Mouse (Mus musculus): ENCODE results near the gene Zc3h12b. TPM values are rescaled to one million over a fixed set of nuclear protein-coding genes. Genes with fewer than 3 reads are reported as not detected.
"Not testable (repeated sequence)": the region's sequence is repeated elsewhere in the genome, so short reads cannot be mapped to it uniquely, and the experiment has no call there.

Zc3h12b gene
- total and polyA plus RNA-seq, 2 experiments from 2014 or later = 0.53 to 0.63 TPM

DNA sequence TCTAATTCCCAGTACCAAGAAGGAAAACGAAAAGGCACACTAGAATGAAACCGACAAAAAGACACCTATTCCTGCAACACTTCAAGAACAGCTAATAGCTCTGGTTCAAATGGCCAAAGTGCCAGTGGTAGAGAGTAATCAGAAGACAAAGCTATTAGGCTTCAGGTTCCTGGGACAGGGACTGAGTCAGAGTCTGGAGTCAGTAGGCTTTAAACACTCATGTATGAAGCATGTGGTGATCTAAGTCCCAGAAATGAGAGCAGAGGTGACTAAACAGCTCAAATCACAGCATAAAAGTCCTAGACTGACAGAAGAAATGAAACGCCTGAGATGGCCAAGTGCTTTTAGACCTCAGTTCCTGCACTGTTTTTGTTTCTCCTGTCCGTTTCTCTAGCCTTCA is 236.7 kb downstream of the Zc3h12b start:
- H3K4me2 ChIP-seq (ENCODE audit: low read depth, low read length) = no peak overlapping the region
- DNase-seq (ENCODE audit: low spot score) (no peak), ATAC-seq (ENCODE audit: insufficient read depth, low read depth) (no peak)
- no peak overlapping the region for H3K4me3 ChIP-seq (ENCODE audit: low read depth, low read length)
- no peak overlapping the region for H3K27ac ChIP-seq (ENCODE audit: low read depth)
- H3K4me1 ChIP-seq (ENCODE audit: control insufficient read depth, insufficient read depth) = no peaks in the 10 kb centered on the region
- no peaks in the 10 kb centered on the region for H3K27me3 ChIP-seq (ENCODE audit: control insufficient read depth, insufficient read depth, low read length)
- H3K9me3 ChIP-seq (replicated peaks; ENCODE audit: control insufficient read depth, low read length) = no peaks in the 10 kb centered on the region
- no peak overlapping the region for H3K9ac ChIP-seq (replicated peaks; ENCODE audit: low read depth, low read length)
- TF ChIP-seq EP300 (IDR thresholded peaks at IDR 0.05; ENCODE audit: low read depth) (no peak), CTCF (IDR thresholded peaks at IDR 0.05; ENCODE audit: low read depth) (no peak)
- WGBS = 81% methylated on average over 4 of the region's 4 CpGs
- peaks cover 27% of the 10 kb centered on the region; the same call in 1 of the 2 replicates for H3K36me3 ChIP-seq (replicated peaks; ENCODE audit: control insufficient read depth, insufficient read depth, low read length)

DNA sequence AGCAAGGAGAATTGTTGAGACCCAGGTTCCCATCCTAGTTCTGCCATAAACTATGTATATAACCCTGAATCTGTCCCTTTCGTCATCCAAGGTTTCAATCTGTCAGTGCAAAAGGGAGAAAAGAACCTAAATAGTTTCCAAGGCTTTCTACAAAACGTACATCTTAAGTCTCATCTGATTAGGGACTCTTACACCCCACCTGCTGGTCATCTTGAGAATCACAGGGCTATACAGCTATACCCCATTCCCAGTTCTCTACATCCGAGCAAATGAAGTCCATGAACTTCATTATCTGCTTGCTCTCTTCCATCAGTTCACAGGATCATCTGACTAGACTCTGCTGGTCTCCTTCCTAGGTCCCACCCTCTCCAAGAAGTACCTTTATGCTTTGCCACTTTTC is 239.3 kb downstream of the Zc3h12b start:
- no peaks in the 10 kb centered on the region for H3K9me3 ChIP-seq (replicated peaks; ENCODE audit: control insufficient read depth, low read length)
- no peak for TF ChIP-seq EP300 (IDR thresholded peaks at IDR 0.05; ENCODE audit: low read depth)
- peak; percentile 48 for TF ChIP-seq CTCF (IDR thresholded peaks at IDR 0.05; ENCODE audit: low read depth)
- no peak overlapping the region for H3K9ac ChIP-seq (replicated peaks; ENCODE audit: low read depth, low read length)
- no peak overlapping the region for H3K4me3 ChIP-seq (ENCODE audit: low read depth, low read length)
- ATAC-seq (ENCODE audit: insufficient read depth, low read depth) = no peak
- no peak overlapping the region for H3K4me2 ChIP-seq (ENCODE audit: low read depth, low read length)
- no peak overlapping the region for H3K27ac ChIP-seq (ENCODE audit: low read depth)
- DNase-seq (ENCODE audit: low spot score) = no peak
- 41% methylated on average over 3 of the region's 3 CpGs for WGBS
- no peaks in the 10 kb centered on the region for H3K27me3 ChIP-seq (ENCODE audit: control insufficient read depth, insufficient read depth, low read length)
- no peaks in the 10 kb centered on the region for H3K4me1 ChIP-seq (ENCODE audit: control insufficient read depth, insufficient read depth)
- peaks cover 23% of the 10 kb centered on the region; the same call in 1 of the 2 replicates for H3K36me3 ChIP-seq (replicated peaks; ENCODE audit: control insufficient read depth, insufficient read depth, low read length)

DNA sequence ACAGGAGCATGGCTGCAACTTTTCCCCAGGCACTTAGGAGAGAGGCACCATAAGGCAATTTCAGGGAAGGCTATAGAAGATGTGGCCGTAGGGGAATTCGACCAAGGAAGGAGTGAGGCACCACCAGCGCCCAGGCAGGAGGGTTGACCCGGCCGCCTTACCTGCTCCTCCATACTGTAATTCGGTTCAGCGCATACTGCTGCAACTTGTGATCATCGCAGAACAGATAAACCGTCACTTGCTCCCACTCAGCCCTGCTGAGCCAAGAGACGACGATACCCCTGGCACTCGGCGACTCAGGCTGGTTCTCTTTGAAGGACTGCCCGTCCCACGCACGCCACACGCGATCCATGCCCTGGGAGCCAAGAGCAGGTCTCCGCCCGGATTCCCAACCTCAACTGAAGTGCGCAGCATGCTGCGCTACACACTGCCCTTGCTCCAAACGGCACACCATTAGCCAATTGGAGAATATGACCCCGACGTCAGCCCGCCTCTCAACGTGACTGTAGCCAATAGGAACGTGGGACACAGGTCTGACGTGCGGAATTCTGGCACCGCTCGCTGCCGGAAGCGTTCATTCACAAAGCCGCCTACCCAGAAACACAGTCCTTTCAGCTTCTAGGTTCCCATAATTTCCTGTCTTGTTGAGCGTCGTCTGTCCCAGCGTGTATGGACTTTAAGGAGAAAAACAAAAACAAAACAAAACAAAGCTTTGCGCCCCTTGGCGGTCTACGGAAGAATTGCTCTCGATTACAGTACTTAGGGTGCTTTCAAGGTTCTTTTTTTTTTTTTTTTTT is 245.2 kb downstream of the Zc3h12b start, which contains the start of gene Las1l:
Las1l (minus strand) TSS at position 466 of the 797 bp plus-strand sequence.
- WGBS = 21% methylated on average over 42 of the region's 42 CpGs
- Histone ChIP-seq H3K9ac (replicated peaks; ENCODE audit: low read depth, low read length) (peak within 1 kb of the TSS; percentile 52), H3K4me2 (ENCODE audit: low read depth, low read length) (peak within 1 kb of the TSS; percentile 76), H3K27me3 (ENCODE audit: control insufficient read depth, insufficient read depth, low read length) (no peaks in the 10 kb centered on the region), H3K4me3 (ENCODE audit: low read depth, low read length) (peak within 1 kb of the TSS; percentile 62), H3K4me1 (ENCODE audit: control insufficient read depth, insufficient read depth) (no peaks in the 10 kb centered on the region), H3K27ac (ENCODE audit: low read depth) (peak within 1 kb of the TSS; percentile 74), H3K36me3 (replicated peaks; ENCODE audit: control insufficient read depth, insufficient read depth, low read length) (no peaks in the 10 kb centered on the region), H3K9me3 (replicated peaks; ENCODE audit: control insufficient read depth, low read length) (no peaks in the 10 kb centered on the region)
- peak; percentile 100 for ATAC-seq (ENCODE audit: insufficient read depth, low read depth)
- TF ChIP-seq CTCF (IDR thresholded peaks at IDR 0.05; ENCODE audit: low read depth) (peak; percentile 19; the same call in 1 of the 2 replicates), EP300 (IDR thresholded peaks at IDR 0.05; ENCODE audit: low read depth) (no peak)
- DNase-seq (ENCODE audit: low spot score) = peak; percentile 90

DNA sequence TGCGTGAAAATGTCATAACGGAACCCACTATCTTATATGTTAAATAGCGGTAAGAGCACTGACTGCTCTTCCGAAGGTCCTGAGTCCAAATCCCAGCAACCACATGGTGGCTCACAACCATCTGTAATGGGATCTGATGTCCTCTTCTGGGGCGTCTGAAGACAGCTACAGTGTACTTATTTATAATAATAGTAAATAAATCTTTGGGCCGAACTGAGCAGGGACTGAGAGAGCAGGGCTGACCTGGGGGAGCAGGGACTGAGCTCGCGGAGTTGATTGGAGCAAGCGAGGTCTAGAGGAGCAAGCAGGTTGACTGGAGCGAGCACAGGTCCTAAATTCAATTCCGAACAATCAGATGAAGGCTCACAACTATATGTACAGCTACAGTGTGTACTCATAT is 246.0 kb downstream of the Zc3h12b start:
- not testable (repeated sequence) for H3K27me3 ChIP-seq (ENCODE audit: control insufficient read depth, insufficient read depth, low read length); ATAC-seq (ENCODE audit: insufficient read depth, low read depth); H3K36me3 ChIP-seq (replicated peaks; ENCODE audit: control insufficient read depth, insufficient read depth, low read length); H3K9ac ChIP-seq (replicated peaks; ENCODE audit: low read depth, low read length); DNase-seq (ENCODE audit: low spot score); H3K4me1 ChIP-seq (ENCODE audit: control insufficient read depth, insufficient read depth); H3K9me3 ChIP-seq (replicated peaks; ENCODE audit: control insufficient read depth, low read length)
- Histone ChIP-seq H3K27ac (ENCODE audit: low read depth) (peak overlapping the region; percentile 62), H3K4me2 (ENCODE audit: low read depth, low read length) (peak overlapping the region; percentile 57), H3K4me3 (ENCODE audit: low read depth, low read length) (peak overlapping the region; percentile 33)
- WGBS = 30% methylated on average over 11 of the region's 11 CpGs

DNA sequence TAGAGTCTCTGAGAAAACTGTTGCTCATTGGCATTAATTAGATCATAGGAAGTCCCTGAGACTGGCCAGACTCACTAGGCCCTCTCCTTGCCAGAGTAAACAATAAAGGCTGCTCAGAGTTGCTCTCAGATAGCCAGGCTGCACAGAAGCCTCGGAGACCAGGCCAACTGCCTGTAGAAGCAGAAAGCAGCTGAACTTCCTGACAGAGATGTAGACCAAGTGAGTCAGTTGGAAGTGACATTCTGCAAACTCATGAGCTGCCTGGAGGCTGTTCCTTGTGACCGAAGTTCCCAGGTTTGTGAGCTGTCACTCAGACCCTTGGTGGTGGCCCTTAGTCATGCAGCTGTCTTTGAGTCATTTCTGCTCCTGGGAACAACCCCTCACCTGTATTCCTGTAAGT is 251.9 kb downstream of the Zc3h12b start:
- Histone ChIP-seq H3K36me3 (replicated peaks; ENCODE audit: control insufficient read depth, insufficient read depth, low read length) (no peaks in the 10 kb centered on the region), H3K9ac (replicated peaks; ENCODE audit: low read depth, low read length) (no peak overlapping the region), H3K4me1 (ENCODE audit: control insufficient read depth, insufficient read depth) (no peaks in the 10 kb centered on the region), H3K9me3 (replicated peaks; ENCODE audit: control insufficient read depth, low read length) (no peaks in the 10 kb centered on the region), H3K4me2 (ENCODE audit: low read depth, low read length) (no peak overlapping the region), H3K27me3 (ENCODE audit: control insufficient read depth, insufficient read depth, low read length) (no peaks in the 10 kb centered on the region), H3K4me3 (ENCODE audit: low read depth, low read length) (no peak overlapping the region), H3K27ac (ENCODE audit: low read depth) (no peak overlapping the region)
- no peak for ATAC-seq (ENCODE audit: insufficient read depth, low read depth)
- 48% methylated on average over 2 of the region's 2 CpGs for WGBS
- TF ChIP-seq EP300 (IDR thresholded peaks at IDR 0.05; ENCODE audit: low read depth) (no peak), CTCF (IDR thresholded peaks at IDR 0.05; ENCODE audit: low read depth) (no peak)
- peak; percentile 7 for DNase-seq (ENCODE audit: low spot score)

DNA sequence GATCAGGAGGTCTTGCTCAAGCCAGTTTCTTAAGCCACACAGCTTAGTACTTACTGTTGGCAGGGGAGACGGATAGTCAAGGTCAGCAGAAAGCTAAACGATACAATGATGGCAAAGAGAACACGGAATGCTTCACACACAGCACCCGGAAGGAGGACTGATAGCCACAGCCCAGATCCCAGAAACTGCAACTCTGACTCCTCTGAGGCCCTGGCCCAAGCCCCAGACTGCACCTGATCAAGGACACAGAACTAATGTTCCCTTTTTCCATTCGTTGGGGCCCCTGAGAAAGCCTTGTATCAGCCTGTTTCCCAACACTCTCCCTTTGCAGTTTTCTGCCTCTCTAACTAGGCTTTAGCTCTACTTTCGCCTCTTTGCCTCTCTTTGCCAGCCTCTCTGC is 253.6 kb downstream of the Zc3h12b start:
- Histone ChIP-seq H3K9me3 (replicated peaks; ENCODE audit: control insufficient read depth, low read length) (no peaks in the 10 kb centered on the region), H3K4me2 (ENCODE audit: low read depth, low read length) (no peak overlapping the region), H3K27ac (ENCODE audit: low read depth) (no peak overlapping the region), H3K27me3 (ENCODE audit: control insufficient read depth, insufficient read depth, low read length) (no peaks in the 10 kb centered on the region), H3K9ac (replicated peaks; ENCODE audit: low read depth, low read length) (no peak overlapping the region), H3K36me3 (replicated peaks; ENCODE audit: control insufficient read depth, insufficient read depth, low read length) (no peaks in the 10 kb centered on the region), H3K4me1 (ENCODE audit: control insufficient read depth, insufficient read depth) (no peaks in the 10 kb centered on the region), H3K4me3 (ENCODE audit: low read depth, low read length) (no peak overlapping the region)
- 80% methylated on average over 6 of the region's 6 CpGs for WGBS
- ATAC-seq (ENCODE audit: insufficient read depth, low read depth) = no peak
- no peak for DNase-seq (ENCODE audit: low spot score)
- TF ChIP-seq EP300 (IDR thresholded peaks at IDR 0.05; ENCODE audit: low read depth) (no peak), CTCF (IDR thresholded peaks at IDR 0.05; ENCODE audit: low read depth) (no peak)

Data from heart, postnatal 0 days (tissue).